Mouse (Mus musculus) liver, embryonic 13.5 days (tissue): ENCODE data around the gene Zfp423. TPM values are rescaled to one million over a fixed set of nuclear protein-coding genes. Genes with fewer than 3 reads are reported as not detected.

Source experiments
- ATAC-seq: fragments of 200-750 bp; cut with Nextera tagmentation; 2 replicates; pipeline ENCODE4 v1.8.0; 2017; ENCODE audit warnings: low read depth, mild to moderate bottlenecking, moderate number of reproducible peaks, moderate library complexity
- DNase-seq: peaks from one replicate; pipeline ENCODE4 v3.0.0; 2022
- H3K27ac ChIP-seq: fragments of 300-500 bp; sonication (generic); 2 replicates; pipeline ENCODE4 v1.5.1; 2015; ENCODE audit warnings: moderate library complexity, mild to moderate bottlenecking, inconsistent platforms
- H3K27me3 ChIP-seq: fragments of 300-500 bp; sonication (generic); 2 replicates; pipeline ENCODE4 v1.6.1; 2015; ENCODE audit warnings: mild to moderate bottlenecking, inconsistent platforms
- H3K36me3 ChIP-seq: fragments of 300-500 bp; sonication (generic); 2 replicates; pipeline ENCODE4 v1.6.1; 2015; ENCODE audit warnings: mild to moderate bottlenecking, inconsistent platforms
- H3K4me1 ChIP-seq: fragments of 300-500 bp; sonication (generic); replicated peaks from 2 replicates; pipeline ENCODE4 v1.6.1; 2015; ENCODE audit warnings: inconsistent platforms
- H3K4me2 ChIP-seq: fragments of 300-500 bp; sonication (generic); 2 replicates; pipeline ENCODE4 v1.6.1; 2015; ENCODE audit warnings: inconsistent platforms, mild to moderate bottlenecking, moderate library complexity
- H3K4me3 ChIP-seq: fragments of 300-500 bp; sonication (generic); replicated peaks from 2 replicates; pipeline ENCODE4 v1.5.1; 2015; ENCODE audit warnings: mild to moderate bottlenecking, inconsistent platforms
- H3K9ac ChIP-seq: fragments of 300-500 bp; sonication (generic); 2 replicates; pipeline ENCODE4 v1.6.1; 2015; ENCODE audit warnings: mild to moderate bottlenecking, inconsistent platforms
- H3K9me3 ChIP-seq: fragments of 300-500 bp; sonication (generic); replicated peaks from 2 replicates; pipeline ENCODE4 v1.6.1; 2016; ENCODE audit warnings: inconsistent platforms
- WGBS: fragments of 180-500 bp; shearing (Covaris S2); methylation state at CpG from one replicate; pipeline ENCODE4 v1.1.7; 2015; ENCODE audit not compliant: insufficient replicate concordance; 5-methylcytosine and 5-hydroxymethylcytosine counted together
- polyA plus RNA-seq: library from polyadenylated mRNA; unstranded; fragments of >200 nt; fragmentation: Nextera tagmentation; extraction: Ambion mirVana; gene quantifications from 2 replicates; pipeline ENCODE4 v1.2.1, GENCODE M21; 2015

Gene Zfp423
- polyA plus RNA-seq, 1 experiment from 2014 or later = 0.69 TPM

- H3K4me2 ChIP-seq = no peak overlapping the region
- WGBS = 68% methylated on average over 4 of the region's 4 CpGs
- H3K27me3 ChIP-seq = no peaks in the 10 kb centered on the region
- no peak for ATAC-seq
- H3K4me3 ChIP-seq = no peak overlapping the region
- no peaks in the 10 kb centered on the region for H3K4me1 ChIP-seq
- no peak overlapping the region for H3K9ac ChIP-seq
- DNase-seq = no peak
- H3K27ac ChIP-seq = no peak overlapping the region
- no peaks in the 10 kb centered on the region for H3K36me3 ChIP-seq
- H3K9me3 ChIP-seq = no peaks in the 10 kb centered on the region
These were observed 224.5 kb downstream of the Zfp423 start for GRCm38 (mm10) chr8:87734902-87735301.

GRCm38 (mm10) chr8:87734496-87734895, 224.9 kb downstream of the Zfp423 start:
- no peak overlapping the region for H3K4me2 ChIP-seq
- WGBS = 38% methylated on average over 7 of the region's 7 CpGs
- H3K9ac ChIP-seq = no peak overlapping the region
- no peaks in the 10 kb centered on the region for H3K4me1 ChIP-seq
- no peak overlapping the region for H3K27ac ChIP-seq
- no peak for DNase-seq
- no peak for ATAC-seq
- H3K27me3 ChIP-seq = no peaks in the 10 kb centered on the region
- H3K4me3 ChIP-seq = no peak overlapping the region
- H3K9me3 ChIP-seq = no peaks in the 10 kb centered on the region
- H3K36me3 ChIP-seq = no peaks in the 10 kb centered on the region

GRCm38 (mm10) chr8:87731062-87731461, 228.3 kb downstream of the Zfp423 start:
- WGBS = 73% methylated on average over 12 of the region's 12 CpGs
- no peaks in the 10 kb centered on the region for H3K4me1 ChIP-seq
- no peak overlapping the region for H3K9ac ChIP-seq
- H3K27ac ChIP-seq = no peak overlapping the region
- no peaks in the 10 kb centered on the region for H3K27me3 ChIP-seq
- ATAC-seq (no peak), DNase-seq (no peak)
- no peaks in the 10 kb centered on the region for H3K36me3 ChIP-seq
- no peaks in the 10 kb centered on the region for H3K9me3 ChIP-seq
- H3K4me3 ChIP-seq = no peak overlapping the region
- no peak overlapping the region for H3K4me2 ChIP-seq

GRCm38 (mm10) chr8:87723015-87723414, 236.4 kb downstream of the Zfp423 start:
- 64% methylated on average over 8 of the region's 8 CpGs for WGBS
- Histone ChIP-seq H3K36me3 (no peaks in the 10 kb centered on the region), H3K9ac (no peak overlapping the region), H3K27ac (no peak overlapping the region), H3K27me3 (no peaks in the 10 kb centered on the region), H3K9me3 (no peaks in the 10 kb centered on the region), H3K4me1 (no peaks in the 10 kb centered on the region), H3K4me2 (no peak overlapping the region), H3K4me3 (no peak overlapping the region)
- DNase-seq (no peak), ATAC-seq (no peak)

GRCm38 (mm10) chr8:87719137-87719815, 240.1 kb downstream of the Zfp423 start:
- Histone ChIP-seq H3K36me3 (no peaks in the 10 kb centered on the region), H3K27ac (no peak overlapping the region), H3K4me2 (no peak overlapping the region), H3K4me3 (no peak overlapping the region), H3K9me3 (no peaks in the 10 kb centered on the region), H3K9ac (no peak overlapping the region), H3K27me3 (0 out of 2 replicates have a peak, but pooled peaks cover 3% of the 10 kb centered on the region), H3K4me1 (no peaks in the 10 kb centered on the region)
- no peak for DNase-seq
- WGBS = 69% methylated on average over 27 of the region's 27 CpGs
- no peak for ATAC-seq

- Histone ChIP-seq H3K4me1 (no peaks in the 10 kb centered on the region), H3K27me3 (0 out of 2 replicates have a peak, but pooled peaks cover 3% of the 10 kb centered on the region), H3K9me3 (no peaks in the 10 kb centered on the region), H3K4me2 (no peak overlapping the region), H3K36me3 (no peaks in the 10 kb centered on the region), H3K27ac (no peak overlapping the region), H3K9ac (no peak overlapping the region), H3K4me3 (no peak overlapping the region)
- ATAC-seq (no peak), DNase-seq (no peak)
- WGBS = 79% methylated on average over 5 of the region's 5 CpGs
These were observed 241.9 kb downstream of the Zfp423 start for GRCm38 (mm10) chr8:87717445-87717844.

DNA sequence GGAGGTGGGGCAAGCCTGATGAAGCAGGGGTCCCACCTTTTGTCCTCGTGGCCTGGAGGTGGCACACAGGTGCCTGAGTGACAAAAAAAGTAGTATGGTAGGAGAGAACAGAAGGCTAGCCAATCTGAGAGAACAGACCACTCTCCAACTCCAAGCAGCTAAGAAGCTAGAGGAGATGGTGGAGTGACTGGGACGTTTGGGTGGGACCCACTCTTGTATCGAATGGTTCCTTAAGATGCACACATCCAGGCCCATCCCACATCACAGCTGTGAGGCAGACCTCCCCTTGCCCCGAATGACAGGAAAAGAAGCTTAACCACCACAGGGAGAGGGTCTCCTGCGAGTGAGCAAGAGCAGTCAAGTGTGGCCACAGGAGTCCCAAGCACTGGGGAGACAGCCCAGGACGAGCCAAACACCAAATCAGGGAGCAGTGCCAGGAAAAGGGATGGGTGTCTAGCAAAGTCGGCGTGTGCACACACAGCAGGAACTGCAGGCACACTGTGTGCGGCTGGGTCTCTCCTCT, 242.6 kb downstream of the Zfp423 start:
- Histone ChIP-seq H3K9ac (no peak overlapping the region), H3K36me3 (no peaks in the 10 kb centered on the region), H3K27me3 (0 out of 2 replicates have a peak, but pooled peaks cover 3% of the 10 kb centered on the region), H3K4me2 (no peak overlapping the region), H3K4me1 (no peaks in the 10 kb centered on the region), H3K27ac (no peak overlapping the region), H3K9me3 (no peaks in the 10 kb centered on the region), H3K4me3 (no peak overlapping the region)
- ATAC-seq = no peak
- 31% methylated on average over 9 of the region's 9 CpGs for WGBS
- DNase-seq = no peak

GRCm38 (mm10) chr8:87715731-87716682, 243.4 kb downstream of the Zfp423 start:
- ATAC-seq = no peak
- WGBS = 25% methylated on average over 24 of the region's 24 CpGs
- Histone ChIP-seq H3K4me2 (no peak overlapping the region), H3K27me3 (0 out of 2 replicates have a peak, but pooled peaks cover 3% of the 10 kb centered on the region), H3K4me1 (no peaks in the 10 kb centered on the region), H3K36me3 (no peaks in the 10 kb centered on the region), H3K9me3 (no peaks in the 10 kb centered on the region), H3K27ac (no peak overlapping the region), H3K9ac (no peak overlapping the region), H3K4me3 (no peak overlapping the region)
- peak; percentile 7 for DNase-seq

DNA sequence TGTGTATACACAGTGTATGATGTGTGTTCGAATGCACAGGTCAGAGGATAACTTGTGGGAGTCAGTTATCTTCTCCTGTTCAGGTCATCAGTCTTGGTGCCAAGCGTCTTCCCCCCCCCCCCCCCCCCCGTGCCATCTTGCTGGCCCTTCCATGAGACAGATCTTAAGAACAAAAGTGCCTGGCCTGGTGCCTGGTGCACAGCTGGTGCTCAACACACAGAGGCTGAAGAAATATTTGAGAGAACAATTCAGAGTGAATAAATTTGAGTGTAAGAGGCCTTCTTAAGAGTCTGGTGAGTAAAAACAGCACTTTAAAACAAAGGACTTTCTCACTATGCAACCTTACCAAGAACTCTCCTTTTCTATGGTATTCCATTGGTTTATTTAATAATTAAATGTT, 245.4 kb downstream of the Zfp423 start:
- no peaks in the 10 kb centered on the region for H3K4me1 ChIP-seq
- WGBS = 68% methylated on average over 3 of the region's 3 CpGs
- H3K9ac ChIP-seq = no peak overlapping the region
- no peak overlapping the region for H3K4me3 ChIP-seq
- no peak overlapping the region for H3K27ac ChIP-seq
- H3K36me3 ChIP-seq = no peaks in the 10 kb centered on the region
- ATAC-seq (no peak), DNase-seq (no peak)
- no peaks in the 10 kb centered on the region for H3K9me3 ChIP-seq
- H3K27me3 ChIP-seq = 0 out of 2 replicates have a peak, but pooled peaks cover 3% of the 10 kb centered on the region
- no peak overlapping the region for H3K4me2 ChIP-seq

- Histone ChIP-seq H3K9ac (no peak overlapping the region), H3K4me1 (no peaks in the 10 kb centered on the region), H3K4me3 (no peak overlapping the region), H3K27me3 (0 out of 2 replicates have a peak, but pooled peaks cover 3% of the 10 kb centered on the region), H3K27ac (no peak overlapping the region), H3K36me3 (no peaks in the 10 kb centered on the region), H3K9me3 (no peaks in the 10 kb centered on the region), H3K4me2 (no peak overlapping the region)
- ATAC-seq (no peak), DNase-seq (no peak)
- 68% methylated on average over 6 of the region's 6 CpGs for WGBS
These were observed 247.4 kb downstream of the Zfp423 start for GRCm38 (mm10) chr8:87711955-87712354.

DNA sequence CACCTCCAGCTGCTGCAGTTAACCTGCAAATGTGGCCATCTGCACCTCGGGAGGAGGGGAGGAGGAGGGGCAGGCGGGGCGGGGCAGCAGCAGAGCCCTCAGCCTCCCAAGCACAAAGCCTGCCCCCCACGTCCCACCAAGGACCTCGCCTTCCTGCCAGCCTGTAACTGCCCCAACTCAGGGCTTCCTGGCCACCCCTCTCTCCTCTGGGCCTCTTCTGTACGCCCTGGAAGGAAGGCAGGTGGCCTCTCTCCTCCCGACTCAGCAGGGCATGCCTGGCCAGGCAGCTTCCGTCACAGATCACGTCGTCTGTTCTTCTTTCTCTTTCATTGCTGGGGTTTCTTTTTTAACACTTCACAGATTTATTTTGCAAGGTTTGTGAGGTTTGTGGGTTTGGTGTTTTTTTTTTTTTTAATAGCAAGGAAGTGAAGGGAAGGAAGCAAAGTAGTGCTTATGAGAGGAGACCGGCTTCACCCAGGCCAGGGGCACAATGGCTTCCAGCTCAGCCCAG, 251.2 kb downstream of the Zfp423 start:
- 14% methylated on average over 11 of the region's 11 CpGs for WGBS
- 0 out of 2 replicates have a peak overlapping the region, but pooled peaks have one; percentile 4 for H3K4me2 ChIP-seq

More for the DNA sequence above, 251.2 kb downstream of the Zfp423 start:
- Histone ChIP-seq H3K4me1 (no peaks in the 10 kb centered on the region), H3K27me3 (no peaks in the 10 kb centered on the region), H3K4me3 (no peak overlapping the region), H3K9me3 (no peaks in the 10 kb centered on the region), H3K9ac (no peak overlapping the region), H3K27ac (no peak overlapping the region), H3K36me3 (no peaks in the 10 kb centered on the region)
- DNase-seq (no peak), ATAC-seq (no peak)
